Mouse (Mus musculus) brain, embryonic 14.5 days (tissue): ENCODE data around the gene Vegfa. TPM values are rescaled to one million over a fixed set of nuclear protein-coding genes. Genes with fewer than 3 reads are reported as not detected.

ENCODE experiments used
- DNase-seq: peaks from one replicate; pipeline ENCODE4 v3.0.0-alpha.2; 2011; ENCODE audit warnings: low read depth
- CTCF ChIP-seq: fragments of 200-500 bp; IDR thresholded peaks from 2 replicates; pipeline ENCODE4 v1.5.1; 2012; ENCODE audit warnings: inconsistent platforms, mild to moderate bottlenecking, moderate library complexity, borderline replicate concordance; ENCODE audit not compliant: insufficient read depth, insufficient read length; ENCODE audit errors: extremely low read depth
- POLR2A ChIP-seq: fragments of 200-500 bp; IDR thresholded peaks from 2 replicates; pipeline ENCODE4 v1.6.1; 2012; ENCODE audit warnings: mild to moderate bottlenecking, inconsistent platforms, borderline replicate concordance; ENCODE audit not compliant: poor library complexity, insufficient read depth, insufficient read length, severe bottlenecking; ENCODE audit errors: extremely low read depth
- polyA plus RNA-seq: library from polyadenylated mRNA; depleted of rRNA; stranded (reverse); fragments of >200 nt; gene quantifications from 2 replicates; pipeline ENCODE4 v1.2.3, GENCODE M21; 2012

The Vegfa gene
- polyA plus RNA-seq, 1 experiment, result 168 TPM

- no peak for DNase-seq
- no peak for TF ChIP-seq POLR2A
- no peak for TF ChIP-seq CTCF
Measured at GRCm38 (mm10) chr17:46023572-46023971, 8.6 kb downstream of the Vegfa start.

- no peak for TF ChIP-seq POLR2A
- TF ChIP-seq CTCF, result no peak
- DNase-seq, result peak; percentile 29
Measured at GRCm38 (mm10) chr17:46022934-46023333, 9.2 kb downstream of the Vegfa start.

- no peak for DNase-seq
- TF ChIP-seq POLR2A, result no peak
- TF ChIP-seq CTCF, result no peak
Measured at GRCm38 (mm10) chr17:46022427-46022826, 9.7 kb downstream of the Vegfa start.

- DNase-seq, result no peak
- TF ChIP-seq POLR2A (no peak), CTCF (no peak)
Measured at GRCm38 (mm10) chr17:46021760-46022159, 10.4 kb downstream of the Vegfa start.

GRCm38 (mm10) chr17:46021173-46021572 lies 11.0 kb downstream of the Vegfa start:
- no peak for DNase-seq
- TF ChIP-seq POLR2A (no peak), CTCF (no peak)

GRCm38 (mm10) chr17:46020579-46020978 lies 11.6 kb downstream of the Vegfa start:
- TF ChIP-seq CTCF, result no peak
- no peak for TF ChIP-seq POLR2A
- no peak for DNase-seq

GRCm38 (mm10) chr17:46018736-46019004 lies 13.5 kb downstream of the Vegfa start:
- no peak for DNase-seq
- TF ChIP-seq POLR2A, result no peak
- no peak for TF ChIP-seq CTCF

- no peak for TF ChIP-seq CTCF
- TF ChIP-seq POLR2A, result no peak
- DNase-seq, result no peak
Measured at GRCm38 (mm10) chr17:46017946-46018735, 14.0 kb downstream of the Vegfa start.

- no peak for TF ChIP-seq CTCF
- no peak for TF ChIP-seq POLR2A
- no peak for DNase-seq
Measured at GRCm38 (mm10) chr17:46016617-46017016, 15.6 kb downstream of the Vegfa start.

GRCm38 (mm10) chr17:46015967-46016366 lies 16.2 kb downstream of the Vegfa start:
- TF ChIP-seq CTCF (no peak), POLR2A (no peak)
- DNase-seq, result no peak

- DNase-seq, result no peak
- TF ChIP-seq CTCF (no peak), POLR2A (no peak)
Measured at GRCm38 (mm10) chr17:46014935-46015334, 17.2 kb downstream of the Vegfa start.

GRCm38 (mm10) chr17:46013549-46013948 lies 18.6 kb downstream of the Vegfa start:
- no peak for DNase-seq
- TF ChIP-seq POLR2A (no peak), CTCF (no peak)

- DNase-seq, result no peak
- no peak for TF ChIP-seq CTCF
- no peak for TF ChIP-seq POLR2A
Measured at GRCm38 (mm10) chr17:46012211-46012610, 20.0 kb downstream of the Vegfa start.

- TF ChIP-seq POLR2A (no peak), CTCF (no peak)
- no peak for DNase-seq
Measured at GRCm38 (mm10) chr17:46010462-46010861, 21.7 kb downstream of the Vegfa start.
